Mouse (Mus musculus): ENCODE measurements at regions not wholly inside any gene's neighbourhood (a gene's known extent, or its start where the extent isn't known, plus 50 kb on each side); places are given as distances from the start of the nearest gene placed in this dataset.

GRCm38 (mm10) chr16:53063061-53063460 is 609.2 kb upstream of the Alcam start:
- Histone ChIP-seq H3K27ac (ENCODE audit: insufficient read depth, low read length) (no peak overlapping the region), H3K4me1 (ENCODE audit: control insufficient read depth, insufficient read depth, low read length) (no peaks in the 10 kb centered on the region), H3K4me3 (ENCODE audit: insufficient read depth, low read length) (no peak overlapping the region)
- TF ChIP-seq POLR2A (IDR thresholded peaks at IDR 0.05; ENCODE audit: low read depth, low read length) = no peak
- TF ChIP-seq CTCF (IDR thresholded peaks at IDR 0.05; ENCODE audit: borderline replicate concordance, insufficient read depth, low read length) = no peak

- no peaks in the 10 kb centered on the region for H3K4me1 ChIP-seq (ENCODE audit: control insufficient read depth, insufficient read depth, low read length)
Observed at GRCm38 (mm10) chr16:53026056-53026455, 572.2 kb upstream of the Alcam start.

GRCm38 (mm10) chr16:53011847-53012246 is 558.0 kb upstream of the Alcam start:
- no peak for TF ChIP-seq CTCF (IDR thresholded peaks at IDR 0.05; ENCODE audit: borderline replicate concordance, insufficient read depth, low read length)
- TF ChIP-seq POLR2A (IDR thresholded peaks at IDR 0.05; ENCODE audit: low read depth, low read length) = no peak
- Histone ChIP-seq H3K4me1 (ENCODE audit: control insufficient read depth, insufficient read depth, low read length) (no peaks in the 10 kb centered on the region), H3K27ac (ENCODE audit: insufficient read depth, low read length) (no peak overlapping the region), H3K4me3 (ENCODE audit: insufficient read depth, low read length) (no peak overlapping the region)

More at GRCm38 (mm10) chr16:53026056-53026455, 572.2 kb upstream of the Alcam start:
- TF ChIP-seq CTCF (IDR thresholded peaks at IDR 0.05; ENCODE audit: borderline replicate concordance, insufficient read depth, low read length) (no peak), POLR2A (IDR thresholded peaks at IDR 0.05; ENCODE audit: low read depth, low read length) (no peak)
- Histone ChIP-seq H3K4me3 (ENCODE audit: insufficient read depth, low read length) (no peak overlapping the region), H3K27ac (ENCODE audit: insufficient read depth, low read length) (no peak overlapping the region)

DNA sequence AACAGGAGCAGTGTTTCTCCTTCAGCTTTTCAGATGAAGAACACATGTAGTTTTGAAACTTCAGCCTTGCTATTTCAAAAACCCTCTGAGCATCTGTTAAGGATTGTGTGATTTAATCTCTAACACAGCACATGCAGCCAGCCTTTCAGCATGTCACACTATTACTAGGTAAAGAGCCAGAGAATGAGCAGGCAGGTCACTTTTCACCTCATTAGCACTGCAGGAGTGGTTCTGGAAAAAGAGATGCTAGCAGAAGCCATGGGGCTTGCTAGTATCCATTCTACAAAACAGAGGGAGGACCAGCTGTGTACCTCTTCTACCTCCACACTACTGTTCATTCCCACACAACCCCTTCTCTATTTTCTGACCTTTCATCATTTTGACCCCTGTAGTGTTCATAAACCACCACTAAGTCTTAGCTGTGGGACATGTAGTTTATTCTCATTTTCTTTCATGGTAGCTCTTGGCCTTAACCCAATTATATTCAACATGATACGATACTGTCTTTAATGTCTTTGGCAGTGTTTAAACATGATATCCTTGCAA is 535.1 kb upstream of the Alcam start:
- TF ChIP-seq POLR2A (IDR thresholded peaks at IDR 0.05; ENCODE audit: low read depth, low read length) (no peak), CTCF (IDR thresholded peaks at IDR 0.05; ENCODE audit: borderline replicate concordance, insufficient read depth, low read length) (no peak)
- H3K27ac ChIP-seq (ENCODE audit: insufficient read depth, low read length) = peak overlapping the region; percentile 71
- H3K4me3 ChIP-seq (ENCODE audit: insufficient read depth, low read length) = no peak overlapping the region
- no peaks in the 10 kb centered on the region for H3K4me1 ChIP-seq (ENCODE audit: control insufficient read depth, insufficient read depth, low read length)

GRCm38 (mm10) chr16:52984336-52984735 is 530.5 kb upstream of the Alcam start:
- Histone ChIP-seq H3K4me1 (ENCODE audit: control insufficient read depth, insufficient read depth, low read length) (no peaks in the 10 kb centered on the region), H3K27ac (ENCODE audit: insufficient read depth, low read length) (no peak overlapping the region), H3K4me3 (ENCODE audit: insufficient read depth, low read length) (no peak overlapping the region)
- TF ChIP-seq POLR2A (IDR thresholded peaks at IDR 0.05; ENCODE audit: low read depth, low read length) (no peak), CTCF (IDR thresholded peaks at IDR 0.05; ENCODE audit: borderline replicate concordance, insufficient read depth, low read length) (no peak)

DNA sequence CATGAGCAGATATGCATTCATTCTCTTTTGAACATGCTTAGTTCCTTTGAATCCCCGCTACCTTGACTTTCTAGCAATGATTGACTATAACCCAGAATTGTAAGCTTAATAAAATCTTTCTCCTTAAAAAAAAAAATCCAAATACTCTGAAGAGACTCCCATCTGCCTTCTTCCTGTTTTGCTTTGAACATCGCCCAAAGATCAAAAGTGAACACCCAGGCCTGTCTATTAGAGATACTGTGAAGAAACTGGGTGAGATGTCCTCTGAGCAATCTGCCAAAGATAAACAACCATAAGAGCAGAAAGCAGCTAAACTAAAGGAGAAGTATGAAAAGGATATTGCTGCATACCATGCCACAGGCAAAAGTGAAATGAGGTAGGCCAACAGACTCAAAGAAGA is 527.1 kb upstream of the Alcam start:
- TF ChIP-seq POLR2A (IDR thresholded peaks at IDR 0.05; ENCODE audit: low read depth, low read length) (no peak), CTCF (IDR thresholded peaks at IDR 0.05; ENCODE audit: borderline replicate concordance, insufficient read depth, low read length) (no peak)
- Histone ChIP-seq H3K4me1 (ENCODE audit: control insufficient read depth, insufficient read depth, low read length) (no peaks in the 10 kb centered on the region), H3K27ac (ENCODE audit: insufficient read depth, low read length) (no peak overlapping the region), H3K4me3 (ENCODE audit: insufficient read depth, low read length) (no peak overlapping the region)

DNA sequence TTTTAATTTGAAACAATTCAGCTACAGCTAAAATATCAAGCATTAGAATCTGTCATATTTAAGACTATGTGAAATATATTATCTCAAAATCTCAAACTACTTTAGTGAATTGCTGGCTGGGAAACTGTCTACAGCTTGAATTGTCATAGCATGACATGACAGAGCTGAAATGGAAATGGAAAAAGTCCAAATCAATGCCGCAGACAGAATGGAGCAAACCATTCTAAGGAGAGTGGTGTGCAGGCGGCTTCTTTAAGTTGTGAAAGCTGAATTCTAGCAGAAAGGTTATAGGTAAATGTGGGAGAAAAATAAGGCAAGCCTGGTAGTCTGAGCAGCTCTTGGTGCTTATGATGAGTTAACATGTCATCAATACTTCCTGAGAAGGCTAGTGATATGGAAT is 518.9 kb upstream of the Alcam start:
- TF ChIP-seq POLR2A (IDR thresholded peaks at IDR 0.05; ENCODE audit: low read depth, low read length) (no peak), CTCF (IDR thresholded peaks at IDR 0.05; ENCODE audit: borderline replicate concordance, insufficient read depth, low read length) (no peak)
- H3K4me3 ChIP-seq (ENCODE audit: insufficient read depth, low read length) = no peak overlapping the region

DNA sequence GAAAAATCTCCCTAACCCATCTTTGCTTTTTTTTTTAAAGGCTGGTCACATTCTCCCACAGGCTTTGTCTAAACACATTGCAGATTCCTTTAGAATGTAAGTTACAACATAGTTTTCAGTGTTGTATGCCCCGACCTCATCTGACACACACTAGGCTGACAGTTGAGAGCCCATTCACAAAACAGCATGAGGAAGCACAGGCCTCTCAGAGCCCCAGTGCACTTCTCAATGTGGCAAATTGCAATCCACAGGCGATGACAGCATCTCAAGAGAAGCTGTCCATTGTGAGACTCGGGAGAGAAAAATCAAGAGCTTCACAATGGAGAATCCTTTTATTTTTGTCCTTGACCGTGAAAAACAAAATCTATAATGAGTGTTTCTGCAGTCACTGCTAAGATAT is 493.8 kb upstream of the Alcam start:
- TF ChIP-seq POLR2A (IDR thresholded peaks at IDR 0.05; ENCODE audit: low read depth, low read length) (no peak), CTCF (IDR thresholded peaks at IDR 0.05; ENCODE audit: borderline replicate concordance, insufficient read depth, low read length) (no peak)
- no peaks in the 10 kb centered on the region for H3K4me1 ChIP-seq (ENCODE audit: control insufficient read depth, insufficient read depth, low read length)
- no peak overlapping the region for H3K4me3 ChIP-seq (ENCODE audit: insufficient read depth, low read length)
- no peak overlapping the region for H3K27ac ChIP-seq (ENCODE audit: insufficient read depth, low read length)

More for the DNA sequence above, 518.9 kb upstream of the Alcam start:
- no peak overlapping the region for H3K27ac ChIP-seq (ENCODE audit: insufficient read depth, low read length)
- no peaks in the 10 kb centered on the region for H3K4me1 ChIP-seq (ENCODE audit: control insufficient read depth, insufficient read depth, low read length)

- TF ChIP-seq CTCF (IDR thresholded peaks at IDR 0.05; ENCODE audit: borderline replicate concordance, insufficient read depth, low read length) = no peak
- TF ChIP-seq POLR2A (IDR thresholded peaks at IDR 0.05; ENCODE audit: low read depth, low read length) = no peak
- Histone ChIP-seq H3K4me3 (ENCODE audit: insufficient read depth, low read length) (no peak overlapping the region), H3K4me1 (ENCODE audit: control insufficient read depth, insufficient read depth, low read length) (no peaks in the 10 kb centered on the region), H3K27ac (ENCODE audit: insufficient read depth, low read length) (no peak overlapping the region)
Observed at GRCm38 (mm10) chr16:52934749-52935148, 480.9 kb upstream of the Alcam start.

GRCm38 (mm10) chr16:52931978-52932377 is 478.1 kb upstream of the Alcam start:
- Histone ChIP-seq H3K4me3 (ENCODE audit: insufficient read depth, low read length) (no peak overlapping the region), H3K4me1 (ENCODE audit: control insufficient read depth, insufficient read depth, low read length) (no peaks in the 10 kb centered on the region), H3K27ac (ENCODE audit: insufficient read depth, low read length) (no peak overlapping the region)
- no peak for TF ChIP-seq CTCF (IDR thresholded peaks at IDR 0.05; ENCODE audit: borderline replicate concordance, insufficient read depth, low read length)
- no peak for TF ChIP-seq POLR2A (IDR thresholded peaks at IDR 0.05; ENCODE audit: low read depth, low read length)

All from embryonic fibroblast, embryonic 13.5 days (primary cell).